Mouse (Mus musculus): ENCODE measurements around the gene Lpcat2. TPM values are rescaled to one million over a fixed set of nuclear protein-coding genes. Genes with fewer than 3 reads are reported as not detected.
A peak's percentile ranks its signal among the peaks of the same experiment; 100 is the strongest.

Lpcat2 gene
- total RNA-seq, 1 experiment from 2014 or later: 2.3 TPM

GRCm38 (mm10) chr8:92911477-92911876 is 56.3 kb downstream of the Lpcat2 start:
- no peak for DNase-seq

DNA sequence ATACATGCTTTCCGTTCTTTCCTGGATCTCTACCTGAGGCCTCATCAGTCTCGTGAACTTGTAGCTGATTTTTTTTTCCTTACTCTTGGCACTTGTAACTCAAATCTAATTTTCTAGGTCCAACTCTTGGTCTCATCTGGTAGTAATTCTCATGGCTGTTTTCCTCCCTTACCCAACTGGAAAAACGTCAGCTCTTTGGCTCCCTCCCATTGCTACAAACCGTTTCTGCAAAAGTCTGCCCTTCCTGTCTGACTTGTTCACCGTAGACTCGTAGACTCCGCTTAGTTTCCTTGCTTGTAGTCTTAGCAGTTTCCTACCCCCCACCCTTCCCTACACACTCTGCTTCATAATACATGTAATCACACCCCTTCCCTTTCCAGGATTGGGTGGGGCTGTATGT is 58.3 kb downstream of the Lpcat2 start:
- no peak for DNase-seq

DNA sequence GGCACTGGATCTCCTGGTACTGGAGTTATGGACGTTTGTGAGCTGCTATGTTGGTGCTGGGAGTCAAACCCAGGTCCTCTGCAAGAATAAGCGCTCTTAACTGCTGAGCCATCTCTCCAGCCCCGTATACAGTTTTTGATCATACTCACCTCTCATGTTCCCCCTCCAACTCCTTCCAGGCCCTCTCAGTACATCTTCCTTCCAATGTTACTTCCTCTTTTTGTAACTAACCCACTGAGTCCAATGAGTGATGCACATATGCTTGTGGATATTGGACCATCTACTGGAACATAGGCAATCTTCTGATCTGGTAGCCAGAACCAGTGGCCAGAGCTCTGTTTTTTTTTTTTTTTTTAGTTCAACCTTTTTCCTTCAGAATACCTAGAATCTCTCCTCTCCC is 60.9 kb downstream of the Lpcat2 start:
- DNase-seq: no peak

- DNase-seq: no peak
Observed at GRCm38 (mm10) chr8:92921768-92922167, 66.6 kb downstream of the Lpcat2 start.

DNA sequence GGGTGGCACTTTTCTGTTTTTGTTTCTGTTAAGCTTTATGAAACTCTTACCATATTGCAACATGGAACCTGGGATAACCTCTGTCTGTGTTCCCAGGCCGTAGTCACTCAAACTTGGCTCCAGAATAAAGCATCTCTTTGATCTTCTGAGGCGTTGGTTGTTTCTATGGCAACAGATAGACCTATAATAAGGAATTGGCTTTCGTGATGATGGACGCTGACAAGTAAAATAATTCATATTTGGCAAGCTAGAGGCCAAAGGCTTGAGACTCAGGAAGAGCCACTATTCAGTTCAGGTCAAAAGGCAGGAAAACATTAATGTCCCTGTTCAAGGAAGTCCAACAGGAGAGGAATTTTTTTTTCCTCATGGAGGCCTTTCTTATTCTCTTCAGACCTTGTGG is 73.8 kb downstream of the Lpcat2 start:
- DNase-seq: no peak

DNA sequence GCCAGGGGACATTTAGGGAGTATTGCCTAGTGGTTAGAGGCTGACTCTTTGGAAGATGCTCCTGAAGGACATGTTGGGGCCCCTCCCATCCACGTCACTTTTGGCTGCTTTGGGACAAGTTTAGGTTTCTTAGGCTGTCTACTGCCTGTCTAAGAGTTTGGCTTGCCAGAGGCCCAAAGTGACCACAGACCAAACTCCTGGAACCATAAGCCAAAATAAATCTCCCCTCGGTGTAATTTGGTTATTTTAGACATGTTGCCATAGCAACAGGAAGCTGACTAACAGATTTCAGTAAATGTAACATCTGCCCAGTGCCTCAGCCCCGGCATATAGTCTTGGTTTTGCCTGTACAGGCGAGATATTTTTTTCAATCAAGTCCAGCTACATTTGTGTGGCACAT is 82.9 kb downstream of the Lpcat2 start:
- DNase-seq: no peak

- no peak for DNase-seq
Observed at GRCm38 (mm10) chr8:92949071-92949470, 93.9 kb downstream of the Lpcat2 start.

DNA sequence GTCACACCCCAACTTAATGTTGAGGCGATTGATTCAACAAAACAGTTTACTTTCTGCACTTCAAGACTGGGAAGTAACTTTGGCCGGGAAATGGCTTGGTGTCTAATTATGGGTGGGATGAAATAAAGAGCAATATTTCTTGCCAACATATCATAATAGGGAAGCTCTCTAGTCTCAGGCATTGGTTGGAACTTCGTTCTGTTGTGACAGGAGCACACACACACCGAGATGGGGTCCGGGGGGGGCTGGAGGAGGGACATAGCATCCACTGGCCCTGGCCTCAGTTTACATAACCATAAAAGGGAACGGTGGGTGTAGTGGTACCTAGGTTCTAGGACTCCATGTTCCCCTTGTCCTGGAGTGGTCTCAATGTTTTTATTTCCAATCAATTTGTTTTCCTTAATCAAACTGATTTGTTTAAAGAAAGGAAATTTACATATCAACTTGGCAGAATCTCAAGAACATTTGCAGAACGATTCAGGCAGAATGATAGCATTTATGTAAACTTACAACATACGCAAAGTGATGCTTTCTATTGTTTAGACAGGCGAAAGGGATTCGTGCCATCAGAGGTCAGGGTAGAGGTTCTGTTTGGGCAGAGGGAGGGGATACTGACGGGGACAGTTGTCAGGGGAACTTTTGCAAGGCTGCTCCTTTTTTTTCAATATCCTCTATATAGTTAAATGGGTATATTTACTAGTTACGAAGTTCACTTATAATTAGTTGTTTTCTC is 95.7 kb downstream of the Lpcat2 start:
- DNase-seq: no peak

- no peak for DNase-seq
Observed at GRCm38 (mm10) chr8:92954044-92954443, 98.9 kb downstream of the Lpcat2 start.

GRCm38 (mm10) chr8:92959779-92960178 is 104.6 kb downstream of the Lpcat2 start, which contains the start of gene Slc6a2:
Gene Slc6a2, plus strand, starts transcription at chr8:92960079.
- no peak for DNase-seq

DNA sequence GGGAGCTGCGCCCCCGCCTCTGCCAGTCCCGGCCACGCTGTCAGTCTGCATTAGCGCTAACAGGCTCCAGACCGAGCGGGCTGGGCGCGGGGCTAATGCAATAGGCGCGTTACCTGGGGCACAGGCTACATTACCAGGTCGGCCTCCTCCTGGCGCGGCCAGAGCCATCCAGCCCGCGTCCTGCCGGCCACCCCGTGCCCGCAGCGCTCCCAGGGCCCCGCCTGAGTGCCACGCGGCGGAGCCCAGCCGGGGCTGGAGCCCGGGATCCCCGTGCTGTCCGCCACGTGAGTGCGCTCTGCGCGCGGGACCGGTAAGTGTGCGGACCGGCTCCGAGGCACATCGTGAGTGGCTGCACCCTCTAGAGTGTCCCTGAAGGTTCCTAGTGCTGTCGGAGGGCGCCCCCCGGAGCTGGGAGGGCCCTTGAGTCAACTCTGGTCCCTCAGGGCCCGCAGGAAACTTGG is 105.3 kb downstream of the Lpcat2 start:
- peak; percentile 14 for DNase-seq

- no peak for DNase-seq
Observed at GRCm38 (mm10) chr8:92961088-92961487, 105.9 kb downstream of the Lpcat2 start.

- no peak for DNase-seq
Observed at GRCm38 (mm10) chr8:92964556-92964955, 109.4 kb downstream of the Lpcat2 start.

Small RNA genes within 50 kb of the gene (microRNA-seq; reads per million reads assigned to microRNA genes)
- gene Gm22151: 0 reads per million in 2 experiments

Other genes starting within 250 kb of the Lpcat2 start
- gene Irx6, start 181.1 kb upstream of the Lpcat2 start, total RNA-seq (2021): not detected in 2 replicates
- gene Mmp2, start 28.0 kb upstream of the Lpcat2 start, total RNA-seq (2021): 16.8 TPM in 2 replicates
- gene Capns2, start 46.1 kb downstream of the Lpcat2 start, total RNA-seq (2021): 0.95 TPM in 1 of 2 replicates, not detected in the other
- 5.5 and 10.4 TPM in 2 replicates for gene Slc6a2, start 104.7 kb downstream of the Lpcat2 start, total RNA-seq (2021)
- gene Ces1a, start 192.9 kb downstream of the Lpcat2 start, total RNA-seq (2021): not detected in 2 replicates
- 1.3 TPM in 1 of 2 replicates, not detected in the other for gene Ces1b, start 224.7 kb downstream of the Lpcat2 start, total RNA-seq (2021)